Mouse (Mus musculus): ENCODE results near the gene Pld3. TPM values are rescaled to one million over a fixed set of nuclear protein-coding genes. Genes with fewer than 3 reads are reported as not detected.
"Not testable (repeated sequence)": the region's sequence is repeated elsewhere in the genome, so short reads cannot be mapped to it uniquely, and the experiment has no call there.

Gene Pld3
- polyA plus RNA-seq, 1 experiment from 2014 or later, result 57.4 TPM

DNA sequence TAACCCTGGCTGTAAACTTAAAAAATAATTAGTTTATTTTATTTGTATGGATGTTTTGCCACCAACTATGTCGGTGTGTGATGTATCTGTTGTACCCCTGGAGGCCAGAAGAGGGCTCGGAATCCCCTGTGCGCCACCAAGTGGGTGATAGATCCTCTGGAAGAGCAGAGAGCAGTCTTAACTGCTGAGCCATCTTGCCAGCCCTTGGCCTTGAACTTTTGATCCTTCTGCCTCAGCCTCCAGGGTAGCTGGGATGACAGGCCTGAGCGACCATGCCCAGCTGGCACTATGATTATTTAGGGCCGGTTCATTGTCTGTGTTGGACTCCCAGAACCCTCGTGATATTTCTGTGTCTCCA lies 44.4 kb downstream of the Pld3 start:
- TF ChIP-seq CTCF (IDR thresholded peaks at IDR 0.05; ENCODE audit: low read depth), result peak; percentile 83
- H3K9ac ChIP-seq, result no peak overlapping the region
- ATAC-seq (ENCODE audit: insufficient read depth), result peak; percentile 61; the same call in 1 of the 2 replicates
- peaks cover 11% of the 10 kb centered on the region for H3K4me1 ChIP-seq (ENCODE audit: insufficient read depth)
- no peaks in the 10 kb centered on the region for H3K36me3 ChIP-seq (ENCODE audit: insufficient read depth)
- H3K27ac ChIP-seq (ENCODE audit: low read depth), result peak overlapping the region; percentile 98
- peak; percentile 84 for DNase-seq
- H3K27me3 ChIP-seq (ENCODE audit: insufficient read depth, low read length), result no peaks in the 10 kb centered on the region
- H3K4me3 ChIP-seq (ENCODE audit: low read depth, low read length), result peak overlapping the region; percentile 41
- WGBS, result 15% methylated on average over 6 of the region's 6 CpGs
- H3K4me2 ChIP-seq, result peak overlapping the region; percentile 57
- H3K9me3 ChIP-seq (ENCODE audit: low read depth, low read length), result no peaks in the 10 kb centered on the region

DNA sequence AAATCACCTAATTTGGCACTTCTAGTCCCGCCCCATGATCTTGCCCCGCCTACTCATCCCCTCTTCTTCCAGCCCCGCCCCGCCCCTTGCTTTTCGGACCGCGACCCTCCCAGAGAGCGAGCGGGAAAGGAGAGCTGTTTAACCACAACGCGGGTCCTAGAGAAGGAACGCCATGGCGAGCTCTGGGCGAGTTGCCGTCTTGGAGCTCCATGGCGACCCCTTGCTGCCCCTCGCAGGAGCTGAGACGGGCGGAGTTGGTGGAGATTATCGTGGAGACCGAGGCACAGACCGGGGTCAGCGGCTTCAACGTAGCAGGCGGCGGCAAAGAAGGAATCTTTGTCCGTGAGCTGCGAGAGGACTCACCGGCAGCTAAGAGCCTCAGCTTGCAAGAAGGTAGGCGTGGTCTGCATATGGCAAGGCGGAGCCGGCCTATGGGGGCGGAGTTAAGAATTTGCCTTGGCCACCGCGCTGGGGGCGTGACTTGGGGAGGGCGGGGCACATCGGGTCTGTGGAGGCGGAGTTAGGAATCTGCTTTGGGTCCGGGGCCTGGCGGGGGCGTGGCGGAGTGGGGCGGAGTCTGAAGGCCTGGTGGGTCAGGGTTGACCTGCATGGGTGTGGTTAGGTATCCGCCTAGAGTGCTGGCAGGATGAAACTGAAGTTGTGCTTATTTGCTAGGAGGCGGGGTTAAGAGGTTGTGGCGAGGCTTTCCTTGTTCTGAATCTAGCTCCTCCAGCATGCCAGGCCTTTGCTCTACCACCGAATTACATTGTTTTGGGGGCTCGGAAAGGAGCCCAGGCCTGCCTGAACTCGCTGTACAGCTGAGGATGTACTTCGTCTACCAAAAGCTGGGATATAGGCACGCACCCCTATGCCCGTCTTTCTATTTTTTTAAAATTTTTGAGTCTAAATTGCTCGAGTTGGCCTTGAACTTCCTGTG lies 45.0 kb downstream of the Pld3 start:
- Histone ChIP-seq H3K27ac (ENCODE audit: low read depth) (peak overlapping the region; percentile 98), H3K9ac (peak overlapping the region; percentile 58), H3K9me3 (ENCODE audit: low read depth, low read length) (no peaks in the 10 kb centered on the region), H3K27me3 (ENCODE audit: insufficient read depth, low read length) (no peaks in the 10 kb centered on the region), H3K4me1 (ENCODE audit: insufficient read depth) (peaks cover 11% of the 10 kb centered on the region), H3K4me2 (peak overlapping the region; percentile 57), H3K36me3 (ENCODE audit: insufficient read depth) (no peaks in the 10 kb centered on the region), H3K4me3 (ENCODE audit: low read depth, low read length) (peak overlapping the region; percentile 41)
- peak; percentile 100 for DNase-seq
- peak; percentile 91 for ATAC-seq (ENCODE audit: insufficient read depth)
- TF ChIP-seq CTCF (IDR thresholded peaks at IDR 0.05; ENCODE audit: low read depth), result peak; percentile 38; the same call in 1 of the 2 replicates
- under 1% methylated on average over 54 of the region's 54 CpGs for WGBS

DNA sequence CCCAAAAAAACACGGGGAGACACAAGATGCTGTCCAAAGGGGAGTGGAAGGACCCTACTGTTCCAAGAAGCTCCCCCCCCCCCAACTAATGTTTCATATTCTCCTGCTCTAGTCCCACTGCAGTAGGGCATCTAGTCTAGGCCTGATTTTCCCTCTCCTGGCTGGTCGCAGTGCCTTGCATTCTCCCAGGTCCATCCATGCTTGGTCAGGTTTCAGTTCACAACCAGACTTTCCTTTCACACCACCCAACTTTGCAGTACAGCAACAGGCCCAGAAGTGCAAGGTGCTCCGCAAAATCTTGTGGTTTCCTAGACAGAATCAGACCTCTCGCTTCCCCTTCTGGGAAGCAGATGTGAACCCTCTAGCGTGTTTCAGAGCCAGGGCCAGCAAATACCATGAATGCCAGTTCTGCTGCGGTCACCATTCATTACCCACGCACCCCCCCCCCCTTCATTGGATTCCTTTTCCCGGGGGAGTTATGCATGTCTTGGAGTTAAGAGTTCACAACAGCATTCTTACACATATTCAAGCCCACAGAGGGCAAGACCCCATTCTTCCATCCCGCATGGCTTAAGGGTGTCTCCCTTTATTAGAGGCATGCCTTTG lies 46.1 kb downstream of the Pld3 start:
- Histone ChIP-seq H3K27me3 (ENCODE audit: insufficient read depth, low read length) (no peaks in the 10 kb centered on the region), H3K4me2 (peak overlapping the region; percentile 57), H3K9me3 (ENCODE audit: low read depth, low read length) (no peaks in the 10 kb centered on the region), H3K4me3 (ENCODE audit: low read depth, low read length) (peak overlapping the region; percentile 41), H3K9ac (peak overlapping the region; percentile 58; the same call in 1 of the 2 replicates), H3K27ac (ENCODE audit: low read depth) (peak overlapping the region; percentile 98), H3K36me3 (ENCODE audit: insufficient read depth) (no peaks in the 10 kb centered on the region), H3K4me1 (ENCODE audit: insufficient read depth) (peaks cover 11% of the 10 kb centered on the region)
- ATAC-seq (ENCODE audit: insufficient read depth) (peak; percentile 9; the same call in 1 of the 2 replicates), DNase-seq (peak; percentile 46)
- TF ChIP-seq CTCF (IDR thresholded peaks at IDR 0.05; ENCODE audit: low read depth), result no peak
- WGBS, result 35% methylated on average over 9 of the region's 9 CpGs

DNA sequence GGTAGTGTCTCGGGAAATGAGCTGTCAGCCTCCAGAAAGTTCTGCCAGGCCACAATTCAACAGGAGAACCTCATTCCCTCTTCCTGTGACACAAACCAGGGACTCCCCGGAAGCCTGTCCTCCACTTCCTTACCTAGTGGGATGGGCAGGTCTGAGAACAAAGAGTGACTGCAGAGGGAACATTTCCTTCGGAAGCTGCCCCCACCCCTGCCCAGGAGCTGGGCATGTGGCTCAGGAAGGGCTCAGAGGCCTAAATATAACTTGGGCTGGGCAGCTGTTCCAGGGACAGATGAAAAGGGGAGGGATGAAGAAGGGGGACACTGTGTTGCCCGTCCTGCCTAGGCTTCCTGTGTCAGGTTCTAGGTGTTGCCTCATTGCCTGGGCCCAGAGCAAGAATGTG lies 51.4 kb downstream of the Pld3 start:
- TF ChIP-seq CTCF (IDR thresholded peaks at IDR 0.05; ENCODE audit: low read depth), result no peak
- Histone ChIP-seq H3K4me2 (no peak overlapping the region), H3K4me1 (ENCODE audit: insufficient read depth) (peaks cover 4% of the 10 kb centered on the region; the same call in 1 of the 2 replicates), H3K27me3 (ENCODE audit: insufficient read depth, low read length) (no peaks in the 10 kb centered on the region), H3K4me3 (ENCODE audit: low read depth, low read length) (no peak overlapping the region), H3K27ac (ENCODE audit: low read depth) (peak overlapping the region; percentile 55; the same call in 1 of the 2 replicates), H3K9me3 (ENCODE audit: low read depth, low read length) (no peaks in the 10 kb centered on the region), H3K9ac (no peak overlapping the region), H3K36me3 (ENCODE audit: insufficient read depth) (no peaks in the 10 kb centered on the region)
- no peak for ATAC-seq (ENCODE audit: insufficient read depth)
- WGBS, result 56% methylated on average over 4 of the region's 4 CpGs
- peak; percentile 18 for DNase-seq

DNA sequence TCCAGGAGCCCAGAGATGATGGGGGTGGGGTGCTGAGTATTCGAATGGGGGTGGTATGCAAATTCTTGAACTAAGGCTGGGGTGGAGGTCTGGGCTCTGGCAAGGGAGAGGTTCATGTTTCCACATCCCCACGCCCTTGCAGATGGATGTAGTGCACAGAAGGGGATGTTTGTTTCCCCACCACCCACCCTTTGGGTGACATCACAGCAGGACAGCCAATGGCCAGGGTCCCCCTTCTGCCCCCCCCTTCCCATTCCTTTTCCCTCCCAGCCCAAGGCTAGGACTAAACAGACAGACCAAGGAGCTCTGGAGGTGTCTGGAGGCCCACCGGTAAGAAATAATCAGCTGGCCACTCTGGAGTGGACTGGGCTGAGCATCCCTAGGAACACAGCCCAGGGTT lies 54.0 kb downstream of the Pld3 start, which contains the start of gene Prx:
Gene Prx (plus strand): TSS at position 289 of the 400 bp plus-strand sequence.
- ATAC-seq (ENCODE audit: insufficient read depth) (peak; percentile 14; the same call in 1 of the 2 replicates), DNase-seq (no peak)
- H3K4me3 ChIP-seq (ENCODE audit: low read depth, low read length), result no peak within 1 kb of the TSS
- H3K27ac ChIP-seq (ENCODE audit: low read depth), result no peak within 1 kb of the TSS
- H3K36me3 ChIP-seq (ENCODE audit: insufficient read depth), result no peaks in the 10 kb centered on the region
- H3K4me1 ChIP-seq (ENCODE audit: insufficient read depth), result no peaks in the 10 kb centered on the region; the same call in 1 of the 2 replicates
- H3K27me3 ChIP-seq (ENCODE audit: insufficient read depth, low read length), result no peaks in the 10 kb centered on the region
- no peak for TF ChIP-seq CTCF (IDR thresholded peaks at IDR 0.05; ENCODE audit: low read depth)
- WGBS, result 29% methylated on average over 3 of the region's 3 CpGs
- no peak within 1 kb of the TSS for H3K9ac ChIP-seq
- H3K4me2 ChIP-seq, result no peak within 1 kb of the TSS
- no peaks in the 10 kb centered on the region for H3K9me3 ChIP-seq (ENCODE audit: low read depth, low read length)

DNA sequence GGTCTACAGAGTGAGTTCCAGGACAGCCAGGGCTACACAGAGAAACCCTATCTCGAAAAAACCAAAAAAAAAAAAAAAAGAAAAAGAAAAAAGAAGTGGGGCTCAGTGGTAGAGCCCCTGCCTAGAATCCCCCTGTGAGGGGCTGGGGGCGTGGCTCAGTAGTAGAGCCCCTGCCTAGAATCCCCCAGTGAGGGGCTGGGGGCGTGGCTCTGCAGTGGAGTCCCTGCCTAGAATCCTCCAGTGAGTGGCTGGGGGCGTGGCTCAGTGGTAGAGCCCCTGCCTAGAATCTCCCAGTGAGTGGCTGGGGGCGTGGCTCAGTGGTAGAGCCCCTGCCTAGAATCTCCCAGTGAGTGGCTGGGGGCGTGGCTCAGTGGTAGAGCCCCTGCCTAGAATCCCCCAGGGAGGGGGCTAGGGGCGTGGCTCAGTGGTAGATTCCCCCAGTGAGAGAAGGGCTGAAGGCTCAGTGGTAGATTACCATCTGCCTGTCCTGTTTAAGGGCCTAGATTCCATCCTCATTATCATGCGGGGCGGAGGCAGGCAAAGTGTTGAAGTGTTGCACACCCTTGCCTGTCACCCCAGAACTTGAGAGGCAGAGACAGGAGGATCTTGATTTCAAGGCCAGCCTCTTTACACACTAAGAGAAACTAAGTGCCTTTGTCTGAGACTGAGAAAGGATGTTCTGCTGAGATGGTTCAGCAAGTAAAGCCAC lies 58.2 kb downstream of the Pld3 start:
- not testable (repeated sequence) for H3K4me2 ChIP-seq; ATAC-seq (ENCODE audit: insufficient read depth); H3K27ac ChIP-seq (ENCODE audit: low read depth); H3K36me3 ChIP-seq (ENCODE audit: insufficient read depth); DNase-seq; H3K27me3 ChIP-seq (ENCODE audit: insufficient read depth, low read length); H3K4me1 ChIP-seq (ENCODE audit: insufficient read depth); H3K4me3 ChIP-seq (ENCODE audit: low read depth, low read length); H3K9me3 ChIP-seq (ENCODE audit: low read depth, low read length); H3K9ac ChIP-seq
- 90% methylated on average over 9 of the region's 9 CpGs for WGBS

All from lung, embryonic 14.5 days (tissue).